Mouse (Mus musculus) stomach, adult 2 months (tissue): Measurements from ENCODE around the gene Krtap4-2. TPM values are rescaled to one million over a fixed set of nuclear protein-coding genes. Genes with fewer than 3 reads are reported as not detected.

Experiments
- polyA plus RNA-seq: library from polyadenylated mRNA; depleted of rRNA; stranded (reverse); fragments of >200 nt; gene quantifications from 2 replicates; pipeline ENCODE4 v1.2.3, GENCODE M21; 2012; rRNA removed

Gene Krtap4-2
- polyA plus RNA-seq: not detected in 2 replicates

DNA sequence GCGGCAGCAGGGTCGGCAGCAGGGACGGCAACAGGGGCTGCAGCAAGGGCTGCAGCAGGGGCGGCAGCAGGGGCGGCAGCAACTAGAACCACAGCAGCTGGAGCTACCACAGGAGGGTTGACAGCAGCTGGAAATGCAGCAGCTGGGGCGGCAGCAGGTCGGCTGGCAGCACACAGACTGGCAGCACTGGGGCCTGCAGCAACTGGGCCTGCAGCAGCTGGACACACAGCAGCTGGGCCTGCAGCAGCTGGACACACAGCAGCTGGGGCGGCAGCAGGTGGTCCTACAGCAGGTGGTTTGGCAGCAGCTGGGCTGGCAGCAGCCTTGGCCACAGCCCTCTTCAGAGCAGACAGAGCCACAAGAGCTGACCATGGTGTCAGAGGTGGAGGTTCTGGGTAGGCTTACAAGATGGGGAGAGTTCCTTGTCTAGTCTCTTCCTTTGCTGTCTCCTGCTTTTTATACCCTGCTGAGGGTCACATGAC, at the start of gene Krtap4-2:
Krtap4-2 (minus strand) TSS at position 432 of the 482 bp plus-strand sequence.

GRCm38 (mm10) chr11:99665860-99666259, 31.0 kb upstream of the Krtap4-2 start, which contains the start of gene Krtap4-6:
Gene Krtap4-6, minus strand, starts transcription at chr11:99665960.

DNA sequence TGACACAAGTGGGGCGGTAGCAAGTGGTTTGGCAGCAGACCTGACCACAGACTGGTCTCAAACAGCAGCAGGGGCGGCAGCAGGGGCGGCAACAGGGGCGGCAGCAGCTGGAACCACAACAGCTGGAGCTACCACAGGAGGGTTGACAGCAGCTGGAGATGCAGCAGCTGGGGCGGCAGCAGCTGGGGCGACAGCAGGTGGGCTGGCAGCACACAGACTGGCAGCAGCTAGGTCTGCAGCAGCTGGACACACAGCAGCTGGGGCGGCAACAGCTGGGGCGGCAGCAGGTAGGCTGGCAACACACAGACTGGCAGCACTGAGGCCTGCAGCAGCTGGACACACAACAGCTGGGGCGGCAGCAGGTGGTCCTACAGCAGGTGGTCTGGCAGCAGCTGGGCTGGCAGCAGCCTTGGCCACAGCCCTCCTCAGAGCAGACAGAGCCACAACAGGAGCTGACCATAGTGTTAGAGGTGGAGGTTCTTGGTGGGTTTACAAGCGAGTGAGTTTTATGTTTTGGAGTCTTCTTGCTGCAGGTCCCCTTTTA, 23.7 kb upstream of the Krtap4-2 start, which contains the start of gene Gm11563:
Gm11563 (minus strand) TSS at position 494 of the 544 bp plus-strand sequence.

DNA sequence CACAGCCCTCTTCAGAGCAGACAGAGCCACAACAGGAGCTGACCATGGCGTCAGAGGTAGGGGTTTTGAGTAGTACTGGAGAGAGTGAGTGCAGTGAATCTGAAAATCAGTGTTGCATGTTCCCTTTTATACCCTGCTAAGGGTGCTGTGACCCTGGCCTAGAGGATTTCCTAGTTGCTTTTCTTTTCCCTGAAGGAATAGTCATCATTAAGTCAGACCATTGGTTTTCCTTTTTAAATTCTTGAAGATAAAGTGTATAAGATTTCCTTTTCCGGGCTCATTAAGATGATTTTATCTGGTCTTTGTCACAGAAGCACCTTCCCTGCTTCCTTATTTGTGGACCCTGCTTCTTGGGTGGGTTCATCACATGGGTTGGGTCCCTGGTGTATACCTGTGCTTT, 15.3 kb upstream of the Krtap4-2 start, which contains the start of gene Gm11555:
Gm11555 (minus strand) TSS at position 101 of the 400 bp plus-strand sequence.

DNA sequence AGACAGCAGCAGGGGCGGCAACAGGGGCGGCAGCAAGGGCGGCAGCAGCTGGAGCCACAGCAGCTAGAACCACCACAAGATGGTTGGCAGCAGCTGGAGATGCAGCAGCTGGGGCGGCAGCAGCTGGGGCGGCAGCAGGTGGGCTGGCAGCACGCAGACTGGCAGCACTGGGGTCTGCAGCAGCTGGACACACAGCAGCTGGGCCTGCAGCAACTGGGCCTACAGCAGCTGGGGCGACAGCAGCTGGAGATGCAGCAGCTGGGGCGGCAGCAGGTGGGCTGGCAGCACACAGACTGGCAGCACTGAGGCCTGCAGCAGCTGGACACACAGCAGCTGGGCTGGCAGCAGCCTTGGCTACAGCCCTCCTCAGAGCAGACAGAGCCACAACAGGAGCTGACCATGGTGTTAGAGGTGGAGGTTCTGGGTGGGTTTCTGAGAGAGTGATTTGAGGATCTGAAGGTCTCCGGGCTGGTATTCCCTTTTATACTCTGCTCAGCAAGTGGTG, 8.8 kb upstream of the Krtap4-2 start, which contains the start of gene Krtap4-7:
Krtap4-7 (minus strand) TSS at position 455 of the 505 bp plus-strand sequence.

GRCm38 (mm10) chr11:99628138-99628537, 6.7 kb downstream of the Krtap4-2 start, which contains the start of gene Krtap4-1:
Gene Krtap4-1, minus strand, starts transcription at chr11:99628238.

DNA sequence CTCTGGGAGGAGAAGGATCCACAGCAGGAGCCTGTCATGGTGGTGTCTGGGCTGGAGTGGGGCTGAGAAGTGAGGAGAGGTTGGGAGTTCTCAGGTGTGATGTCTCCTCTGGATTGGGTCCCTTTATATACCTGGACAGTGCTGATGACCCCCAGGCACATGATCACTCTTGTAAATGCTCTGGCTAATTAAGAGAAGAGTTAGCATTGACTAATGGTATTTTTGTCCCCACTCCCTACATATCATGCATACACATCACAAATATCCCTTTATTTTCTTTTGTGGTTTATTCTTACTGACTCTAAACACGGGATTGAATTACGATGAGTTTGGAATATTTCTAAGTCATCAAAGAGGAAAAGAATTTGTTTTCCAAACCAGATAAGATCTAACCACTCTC, 14.5 kb downstream of the Krtap4-2 start, which contains the start of gene Gm11562:
Gm11562 (minus strand) TSS at position 101 of the 400 bp plus-strand sequence.

DNA sequence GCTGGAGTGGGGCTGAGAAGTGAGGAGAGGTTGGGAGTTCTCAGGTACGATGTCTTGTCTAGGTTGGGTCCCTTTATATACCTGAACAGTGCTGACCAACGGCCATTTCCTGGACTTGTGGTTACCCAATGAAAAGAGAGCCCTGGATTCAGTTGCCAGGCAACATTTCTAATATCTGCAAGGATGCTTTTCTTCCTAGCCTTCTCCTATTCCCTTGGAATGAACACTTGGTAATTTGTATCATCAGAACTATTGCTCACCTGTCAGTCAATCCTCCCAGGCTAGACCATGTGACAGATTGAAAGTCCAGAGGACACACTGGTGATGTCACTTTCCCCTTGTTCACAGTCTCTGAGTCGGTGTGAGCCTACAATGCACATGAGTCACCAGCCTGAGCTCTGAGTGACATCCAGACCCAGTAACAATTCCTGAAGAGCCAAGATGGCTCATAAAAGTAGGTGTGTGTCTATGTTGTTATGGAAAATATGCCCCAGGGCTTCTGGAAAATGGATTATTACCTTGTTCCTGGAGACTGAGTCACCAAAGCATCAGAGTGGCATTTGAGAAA, 20.0 kb downstream of the Krtap4-2 start, which contains the start of gene Krtap2-4:
Krtap2-4 (minus strand) TSS at position 51 of the 568 bp plus-strand sequence.

GRCm38 (mm10) chr11:99610089-99610488, 24.8 kb downstream of the Krtap4-2 start, which contains the start of gene Gm11937:
Gene Gm11937, minus strand, starts transcription at chr11:99610189.

GRCm38 (mm10) chr11:99603208-99603607, 31.7 kb downstream of the Krtap4-2 start, which contains the start of gene Gm11938:
Gene Gm11938, minus strand, starts transcription at chr11:99603308.

DNA sequence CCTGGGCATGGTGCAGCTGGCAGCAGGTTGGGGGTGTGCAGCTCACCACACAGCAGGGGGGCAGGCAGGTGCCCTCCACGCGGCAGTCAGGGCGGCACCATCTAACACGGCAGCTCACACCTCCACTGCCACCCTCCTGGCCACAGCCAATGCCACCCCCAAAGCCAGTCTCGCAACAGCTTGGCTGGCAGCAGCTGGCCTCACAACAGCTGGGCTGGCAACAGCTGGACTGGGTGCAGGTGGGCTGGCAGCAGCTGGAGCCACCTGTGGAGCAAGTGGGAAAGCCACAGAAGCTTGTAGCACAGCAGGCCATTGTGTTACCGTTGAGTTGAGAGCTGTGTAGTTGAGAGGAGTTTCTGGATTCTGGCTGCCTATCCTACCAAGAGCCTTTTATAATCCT, 37.1 kb downstream of the Krtap4-2 start, which contains the start of gene Krtap9-3:
Krtap9-3 (minus strand) TSS at position 364 of the 400 bp plus-strand sequence.

GRCm38 (mm10) chr11:99590981-99591380, 43.9 kb downstream of the Krtap4-2 start, which contains the start of gene Krtap1-3:
Gene Krtap1-3, minus strand, starts transcription at chr11:99591339.

Other genes starting within 250 kb of the Krtap4-2 start
- gene Krt10, start 245.7 kb downstream of the Krtap4-2 start, polyA plus RNA-seq: 321 and 430 TPM in 2 replicates
- gene Krt12, start 212.8 kb downstream of the Krtap4-2 start, polyA plus RNA-seq: 0.58 and 0.89 TPM in 2 replicates
- gene Krt20, start 196.9 kb downstream of the Krtap4-2 start, polyA plus RNA-seq: 24.2 and 29.7 TPM in 2 replicates
- gene Krt23, start 141.9 kb downstream of the Krtap4-2 start, polyA plus RNA-seq: 108 and 113 TPM in 2 replicates
- gene Krt39, start 113.7 kb downstream of the Krtap4-2 start, polyA plus RNA-seq: not detected in 2 replicates
- gene Krt40, start 91.9 kb downstream of the Krtap4-2 start, polyA plus RNA-seq: not detected in 2 replicates
- gene Krtap3-3, start 84.2 kb downstream of the Krtap4-2 start, polyA plus RNA-seq: 0.44 TPM in 1 of 2 replicates, not detected in the other
- gene Krtap3-2, start 78.2 kb downstream of the Krtap4-2 start, polyA plus RNA-seq: 0.81 and 3.3 TPM in 2 replicates
- not detected in 2 replicates for gene Gm11939, start 75.6 kb downstream of the Krtap4-2 start, polyA plus RNA-seq
- not detected in 2 replicates for gene Krtap3-1, start 68.5 kb downstream of the Krtap4-2 start, polyA plus RNA-seq
- not detected in 2 replicates for gene Krtap1-5, start 54.1 kb downstream of the Krtap4-2 start, polyA plus RNA-seq
- gene Krtap1-4, start 51.4 kb downstream of the Krtap4-2 start, polyA plus RNA-seq: 0.21 TPM in 1 of 2 replicates, not detected in the other
- not detected in 2 replicates for gene Krtap1-3, start 43.7 kb downstream of the Krtap4-2 start, polyA plus RNA-seq
- not detected in 2 replicates for gene Krtap9-3, start 37.0 kb downstream of the Krtap4-2 start, polyA plus RNA-seq
- not detected in 2 replicates for gene Gm11938, start 31.8 kb downstream of the Krtap4-2 start, polyA plus RNA-seq
- gene Gm11937, start 24.9 kb downstream of the Krtap4-2 start, polyA plus RNA-seq: not detected in 2 replicates
- not detected in 2 replicates for gene Krtap2-4, start 20.2 kb downstream of the Krtap4-2 start, polyA plus RNA-seq
- not detected in 2 replicates for gene Gm11562, start 14.6 kb downstream of the Krtap4-2 start, polyA plus RNA-seq
- gene Krtap4-1, start 6.8 kb downstream of the Krtap4-2 start, polyA plus RNA-seq: not detected in 2 replicates
- gene Krtap4-7, start 9.0 kb upstream of the Krtap4-2 start, polyA plus RNA-seq: not detected in 2 replicates
- gene Gm11555, start 15.2 kb upstream of the Krtap4-2 start, polyA plus RNA-seq: not detected in 2 replicates
- gene Gm11563, start 23.9 kb upstream of the Krtap4-2 start, polyA plus RNA-seq: not detected in 2 replicates
- not detected in 2 replicates for gene Krtap4-6, start 30.9 kb upstream of the Krtap4-2 start, polyA plus RNA-seq
- gene Gm14190, start 55.7 kb upstream of the Krtap4-2 start, polyA plus RNA-seq: not detected in 2 replicates
- not detected in 2 replicates for gene Gm14180, start 99.2 kb upstream of the Krtap4-2 start, polyA plus RNA-seq
- not detected in 2 replicates for gene Gm11595, start 137.8 kb upstream of the Krtap4-2 start, polyA plus RNA-seq
- not detected in 2 replicates for gene Krtap4-8, start 145.6 kb upstream of the Krtap4-2 start, polyA plus RNA-seq
- not detected in 2 replicates for gene Krtap4-9, start 150.1 kb upstream of the Krtap4-2 start, polyA plus RNA-seq
- gene Gm11596, start 158.4 kb upstream of the Krtap4-2 start, polyA plus RNA-seq: not detected in 2 replicates
- not detected in 2 replicates for gene Gm11569, start 163.8 kb upstream of the Krtap4-2 start, polyA plus RNA-seq
- 0.25 TPM in 1 of 2 replicates, not detected in the other for gene Gm11554, start 169.4 kb upstream of the Krtap4-2 start, polyA plus RNA-seq
- 0.36 TPM in 1 of 2 replicates, not detected in the other for gene Krtap4-13, start 174.8 kb upstream of the Krtap4-2 start, polyA plus RNA-seq
- gene Gm11564, start 180.6 kb upstream of the Krtap4-2 start, polyA plus RNA-seq: not detected in 2 replicates
- gene 2300003K06Rik, start 203.0 kb upstream of the Krtap4-2 start, polyA plus RNA-seq: not detected in 2 replicates
- gene Krtap4-16, start 216.5 kb upstream of the Krtap4-2 start, polyA plus RNA-seq: not detected in 2 replicates
- gene Gm11568, start 222.8 kb upstream of the Krtap4-2 start, polyA plus RNA-seq: not detected in 2 replicates
- not detected in 2 replicates for gene Gm11559, start 229.4 kb upstream of the Krtap4-2 start, polyA plus RNA-seq
- not detected in 2 replicates for gene Krtap9-1, start 238.3 kb upstream of the Krtap4-2 start, polyA plus RNA-seq
- gene Gm11567, start 244.1 kb upstream of the Krtap4-2 start, polyA plus RNA-seq: not detected in 2 replicates